Mouse (Mus musculus) G1E (cell line): ENCODE measurements around the gene Tmem237. TPM values are rescaled to one million over a fixed set of nuclear protein-coding genes. Genes with fewer than 3 reads are reported as not detected.
A peak's percentile ranks its signal among the peaks of the same experiment; 100 is the strongest.

Source experiments
- ATAC-seq: 2 replicates; pipeline ENCODE4 v1.8.0; 2016; ENCODE audit warnings: mild to moderate bottlenecking; ENCODE audit not compliant: insufficient number of reproducible peaks, poor library complexity, low FRiP score, severe bottlenecking; ENCODE audit errors: extremely low read depth
- DNase-seq: peaks from one replicate; pipeline ENCODE4 v3.0.0; 2012; ENCODE audit warnings: low spot score
- H3K27me3 ChIP-seq: 2 replicates; pipeline ENCODE4 v1.6.1; 2012; ENCODE audit warnings: mild to moderate bottlenecking, low read length, inconsistent platforms; ENCODE audit not compliant: insufficient read depth
- H3K36me3 ChIP-seq: replicated peaks from 2 replicates; pipeline ENCODE3; 2012; ENCODE audit warnings: mild to moderate bottlenecking, inconsistent platforms
- H3K4me1 ChIP-seq: 2 replicates; pipeline ENCODE4 v1.6.1; 2012; ENCODE audit warnings: low read depth, low read length, inconsistent platforms, mixed read lengths; ENCODE audit not compliant: insufficient read depth
- H3K4me3 ChIP-seq: 2 replicates; pipeline ENCODE4 v1.5.1; 2012; ENCODE audit warnings: low read depth, mild to moderate bottlenecking, inconsistent platforms, low read length, moderate library complexity, mixed read lengths
- H3K9me3 ChIP-seq: replicated peaks from 2 replicates; pipeline ENCODE4 v1.6.1; 2012; ENCODE audit warnings: inconsistent platforms
- CTCF ChIP-seq: IDR thresholded peaks from 2 replicates; pipeline ENCODE4 v1.5.1; 2012; ENCODE audit warnings: low read depth, low read length, inconsistent platforms, mixed read lengths
- GATA1 ChIP-seq: IDR thresholded peaks from 2 replicates; pipeline ENCODE4 v1.6.1; 2012; ENCODE audit warnings: borderline replicate concordance, low read length, inconsistent platforms, mixed read lengths
- GATA2 ChIP-seq: IDR thresholded peaks from 2 replicates; pipeline ENCODE4 v1.6.1; 2012; ENCODE audit warnings: low read depth, low read length, inconsistent platforms, borderline replicate concordance
- POLR2AphosphoS5 ChIP-seq: IDR thresholded peaks from 2 replicates; pipeline ENCODE4 v1.6.1; 2012; ENCODE audit warnings: low read depth, low read length, inconsistent platforms; ENCODE audit not compliant: insufficient replicate concordance
- TAL1 ChIP-seq: conservative IDR thresholded peaks from 2 replicates; pipeline ENCODE4 v1.6.1; 2012; ENCODE audit warnings: low read depth, low read length, inconsistent platforms, mixed read lengths
- polyA plus RNA-seq: library from polyadenylated mRNA; stranded (reverse); fragments of >175 nt; gene quantifications from 2 replicates; pipeline ENCODE4 v1.2.3, GENCODE M21; 2012
- total RNA-seq, 2 experiments: library from RNA; stranded (forward) in 1 of 2; stranded (reverse) in 1 of 2; fragments of 200-1000 nt in 1 of 2; fragments of >200 nt in 1 of 2; fragmentation: Nextera tagmentation in 1 of 2; gene quantifications; 2 replicates each; pipeline ENCODE4 v1.2.3; 2014 to 2017

Gene Tmem237
- total and polyA plus RNA-seq, 3 experiments, result 3.3 to 39.0 (median 9.7) TPM

- ATAC-seq (no peak), DNase-seq (no peak)
- Histone ChIP-seq H3K36me3 (peaks cover 4% of the 10 kb centered on the region), H3K9me3 (no peaks in the 10 kb centered on the region), H3K4me3 (no peak overlapping the region), H3K27me3 (peaks cover 12% of the 10 kb centered on the region; the same call in 1 of the 2 replicates), H3K4me1 (peaks cover 23% of the 10 kb centered on the region)
- TF ChIP-seq POLR2AphosphoS5 (no peak), GATA1 (no peak), TAL1 (no peak), CTCF (no peak), GATA2 (no peak)
Measured at GRCm38 (mm10) chr1:59157846-59158245, 37.6 kb upstream of the Tmem237 start.

- DNase-seq (no peak), ATAC-seq (no peak)
- Histone ChIP-seq H3K27me3 (peaks cover 11% of the 10 kb centered on the region; the same call in 1 of the 2 replicates), H3K4me3 (no peak overlapping the region), H3K4me1 (peaks cover 11% of the 10 kb centered on the region), H3K9me3 (no peaks in the 10 kb centered on the region; the same call in 1 of the 2 replicates), H3K36me3 (no peaks in the 10 kb centered on the region)
- no peak for TF ChIP-seq GATA1
- TF ChIP-seq GATA2, result no peak
- TF ChIP-seq TAL1, result no peak
- no peak for TF ChIP-seq POLR2AphosphoS5
- TF ChIP-seq CTCF, result no peak
Measured at GRCm38 (mm10) chr1:59152346-59152745, 32.1 kb upstream of the Tmem237 start.

- peaks cover 11% of the 10 kb centered on the region for H3K4me1 ChIP-seq
- no peaks in the 10 kb centered on the region; the same call in 1 of the 2 replicates for H3K9me3 ChIP-seq
- no peak for TF ChIP-seq GATA1
- no peak for TF ChIP-seq GATA2
- no peak for TF ChIP-seq TAL1
- no peak for TF ChIP-seq POLR2AphosphoS5
- no peak for TF ChIP-seq CTCF
- no peak overlapping the region for H3K4me3 ChIP-seq
- H3K36me3 ChIP-seq, result no peaks in the 10 kb centered on the region
- no peak for DNase-seq
- peaks cover 4% of the 10 kb centered on the region; the same call in 1 of the 2 replicates for H3K27me3 ChIP-seq
- ATAC-seq, result no peak
Measured at GRCm38 (mm10) chr1:59150542-59150941, 30.3 kb upstream of the Tmem237 start.

GRCm38 (mm10) chr1:59144543-59144942 is 24.3 kb upstream of the Tmem237 start:
- Histone ChIP-seq H3K27me3 (peaks cover 13% of the 10 kb centered on the region), H3K9me3 (peaks cover 2% of the 10 kb centered on the region; the same call in 1 of the 2 replicates), H3K4me3 (no peak overlapping the region), H3K36me3 (no peaks in the 10 kb centered on the region), H3K4me1 (peaks cover 13% of the 10 kb centered on the region; the same call in 1 of the 2 replicates)
- no peak for TF ChIP-seq POLR2AphosphoS5
- peak; percentile 62 for TF ChIP-seq CTCF
- TF ChIP-seq TAL1, result no peak
- TF ChIP-seq GATA2, result no peak
- TF ChIP-seq GATA1, result no peak
- peak; percentile 23 for DNase-seq
- no peak for ATAC-seq

GRCm38 (mm10) chr1:59142809-59143208 is 22.6 kb upstream of the Tmem237 start:
- H3K4me3 ChIP-seq, result no peak overlapping the region
- ATAC-seq (peak; percentile 49; the same call in 1 of the 2 replicates), DNase-seq (peak; percentile 66)
- H3K36me3 ChIP-seq, result no peaks in the 10 kb centered on the region
- peaks cover 10% of the 10 kb centered on the region for H3K4me1 ChIP-seq
- H3K27me3 ChIP-seq, result peaks cover 11% of the 10 kb centered on the region
- peak; percentile 64 for TF ChIP-seq CTCF
- no peak for TF ChIP-seq TAL1
- H3K9me3 ChIP-seq, result peaks cover 2% of the 10 kb centered on the region; the same call in 1 of the 2 replicates

- DNase-seq (no peak), ATAC-seq (no peak)
- peaks cover 29% of the 10 kb centered on the region for H3K27me3 ChIP-seq
- no peaks in the 10 kb centered on the region for H3K36me3 ChIP-seq
- no peaks in the 10 kb centered on the region for H3K9me3 ChIP-seq
- no peak for TF ChIP-seq POLR2AphosphoS5
- TF ChIP-seq TAL1, result no peak
- no peak for TF ChIP-seq CTCF
- TF ChIP-seq GATA1, result no peak
- no peak for TF ChIP-seq GATA2
- no peak overlapping the region for H3K4me3 ChIP-seq
- H3K4me1 ChIP-seq, result no peaks in the 10 kb centered on the region; the same call in 1 of the 2 replicates
Measured at GRCm38 (mm10) chr1:59134419-59134818, 14.2 kb upstream of the Tmem237 start.

GRCm38 (mm10) chr1:59128879-59129278 is 8.7 kb upstream of the Tmem237 start:
- H3K36me3 ChIP-seq, result no peaks in the 10 kb centered on the region
- H3K4me1 ChIP-seq, result no peaks in the 10 kb centered on the region
- TF ChIP-seq POLR2AphosphoS5, result no peak
- TF ChIP-seq GATA1, result no peak
- TF ChIP-seq CTCF, result no peak
- TF ChIP-seq GATA2, result no peak
- TF ChIP-seq TAL1, result no peak
- DNase-seq, result no peak
- H3K9me3 ChIP-seq, result no peaks in the 10 kb centered on the region
- no peak overlapping the region for H3K4me3 ChIP-seq
- H3K27me3 ChIP-seq, result peaks cover 44% of the 10 kb centered on the region
- ATAC-seq, result no peak
